Mouse (Mus musculus): Measurements from ENCODE around the gene Zfp46.

GRCm38 (mm10) chr4:136304181-136304580 lies 19.7 kb downstream of the Zfp46 start:
- TF ChIP-seq EP300 (IDR thresholded peaks at IDR 0.05; ENCODE audit: low read depth in 1 of 2, low read length in 2 of 2) (no peak), TAL1 (IDR thresholded peaks at IDR 0.05; ENCODE audit: low read length) (no peak), POLR2A (IDR thresholded peaks at IDR 0.05; ENCODE audit: control insufficient read depth in 1 of 2, insufficient read depth in 1 of 2, low read depth in 1 of 2, low read length in 2 of 2, poor library complexity in 1 of 2) (no peak), CTCF (IDR thresholded peaks at IDR 0.05 in 2 of 3, conservative IDR thresholded peaks at IDR 0.05 in 1 of 3; ENCODE audit: control insufficient read depth in 1 of 3, insufficient read depth in 1 of 3, low read depth in 2 of 3, low read length in 3 of 3, poor library complexity in 1 of 3, severe bottlenecking in 1 of 3) (no peak), CHD2 (IDR thresholded peaks at IDR 0.05; ENCODE audit: low read length) (no peak)

All from MEL (cell line).